ENCODE assay signal across 8 mouse cellular contexts in the genomic region with DNA sequence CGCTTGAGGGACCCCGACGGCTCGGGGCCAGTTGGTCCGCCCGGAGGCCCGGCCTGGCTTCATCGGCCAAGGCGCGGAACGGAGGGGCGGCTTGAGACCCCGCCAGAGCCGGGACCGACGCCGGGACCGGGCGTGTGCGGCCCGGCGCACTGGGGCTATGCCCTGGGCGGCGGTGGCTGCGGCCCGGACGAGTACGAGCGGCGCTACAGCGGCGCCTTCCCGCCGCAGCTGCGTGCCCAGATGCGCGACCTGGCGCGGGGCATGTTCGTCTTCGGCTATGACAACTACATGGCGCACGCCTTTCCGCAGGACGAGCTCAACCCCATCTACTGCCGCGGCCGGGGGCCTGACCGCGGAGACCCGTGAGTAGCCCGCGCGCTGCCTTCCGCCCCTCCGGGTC. TPM values are rescaled to one million over a fixed set of nuclear protein-coding genes. Genes with fewer than 3 reads are reported as not detected.
DNase-seq lines count a peak whose midpoint lies in the region; ATAC-seq and TF ChIP-seq lines count a peak whose summit lies in the region.

No protein-coding gene starts in this region.

- peaks cover 36% of the 10 kb centered on the region for H3K4me1 ChIP-seq in forebrain, embryonic 10.5 days
- H3K4me1 ChIP-seq in hindbrain, embryonic 15.5 days (replicated peaks) = peaks cover 18% of the 10 kb centered on the region
- H3K4me1 ChIP-seq in liver, adult 2 months (ENCODE audit: control insufficient read depth, insufficient read depth, low read length) = peaks cover 21% of the 10 kb centered on the region

- peak overlapping the region; percentile 80 for H3K4me2 ChIP-seq in hindbrain, embryonic 15.5 days
- H3K4me2 ChIP-seq in myocyte (ENCODE audit: low read depth) = peak overlapping the region; percentile 74

- TF ChIP-seq CTCF in Patski (IDR thresholded peaks at IDR 0.05) = no peak
- TF ChIP-seq CTCF in liver, adult 2 months (IDR thresholded peaks at IDR 0.05; ENCODE audit: low read depth, low read length) = no peak

- ATAC-seq in Patski = peak; percentile 41
- ATAC-seq in hindbrain, embryonic 15.5 days (ENCODE audit: low FRiP score, low read depth) = peak; percentile 63

- DNase-seq in layer of hippocampus, adult 11-12 months (ENCODE audit: low spot score) = peak; percentile 41
- DNase-seq in layer of hippocampus, adult 9-10 months (ENCODE audit: low spot score) = no peak
- no peak for DNase-seq in Patski (ENCODE audit: low read depth, low spot score)
- DNase-seq in forebrain, embryonic 10.5 days (ENCODE audit: extremely low spot score, low spot score) = peak; percentile 54
- no peak for DNase-seq in liver, adult 2 months (ENCODE audit: extremely low read depth, low read depth, low spot score)
- DNase-seq in c-Kit-positive CD71-positive TER-119-positive erythroid progenitor cells, embryonic 14.5 days (ENCODE audit: low spot score) = no peak

- H3K9ac ChIP-seq in hindbrain, embryonic 15.5 days = peak overlapping the region; percentile 82
- peak overlapping the region; percentile 95 for H3K9ac ChIP-seq in liver, adult 2 months (ENCODE audit: low read depth, low read length)

- peaks cover 27% of the 10 kb centered on the region; the same call in 1 of the 2 replicates for H3K79me2 ChIP-seq in liver, adult 2 months (ENCODE audit: control insufficient read depth, insufficient read depth, low read length)
- H3K79me2 ChIP-seq in myocyte (ENCODE audit: control insufficient read depth, insufficient read depth) = peaks cover 38% of the 10 kb centered on the region

- peaks cover 8% of the 10 kb centered on the region; the same call in 1 of the 2 replicates for H3K36me3 ChIP-seq in forebrain, embryonic 10.5 days (replicated peaks)
- H3K36me3 ChIP-seq in hindbrain, embryonic 15.5 days = no peaks in the 10 kb centered on the region; the same call in 1 of the 2 replicates
- peaks cover 2% of the 10 kb centered on the region; the same call in 1 of the 2 replicates for H3K36me3 ChIP-seq in liver, adult 2 months (ENCODE audit: control insufficient read depth, insufficient read depth, low read length)
- H3K36me3 ChIP-seq in myocyte (ENCODE audit: control insufficient read depth, insufficient read depth) = peaks cover 2% of the 10 kb centered on the region

- H3K4me3 ChIP-seq in forebrain, embryonic 10.5 days = peak overlapping the region; percentile 92
- peak overlapping the region; percentile 73 for H3K4me3 ChIP-seq in hindbrain, embryonic 15.5 days
- H3K4me3 ChIP-seq in liver, adult 2 months (ENCODE audit: insufficient read depth, low read depth, low read length) = peak overlapping the region; percentile 89
- peak overlapping the region; percentile 77 for H3K4me3 ChIP-seq in myocyte

- H3K27me3 ChIP-seq in Patski (no peaks in the 10 kb centered on the region), myocyte (ENCODE audit: control insufficient read depth, insufficient read depth, insufficient read length) (no peaks in the 10 kb centered on the region)
- no peaks in the 10 kb centered on the region for H3K27me3 ChIP-seq in forebrain, embryonic 10.5 days (ENCODE audit: poor library complexity, severe bottlenecking)
- no peaks in the 10 kb centered on the region for H3K27me3 ChIP-seq in hindbrain, embryonic 15.5 days
- no peaks in the 10 kb centered on the region for H3K27me3 ChIP-seq in liver, adult 2 months (ENCODE audit: control insufficient read depth, insufficient read depth, low read length)

- CTCF ChIA-PET in Patski (lab: Charles Lee) = interaction anchor here (1.2 to 1.5 kb wide), 3 partner anchors 14 to 28 kb away, joined by 3 to 4 read pairs (median 3); no protein-coding TSS in a partner anchor

- peak overlapping the region; percentile 75 for H3ac ChIP-seq in myocyte (ENCODE audit: control insufficient read depth, insufficient read length)

- POLR2A ChIA-PET in Patski (lab: Charles Lee) = no interaction called here

- no peaks in the 10 kb centered on the region for H3K9me3 ChIP-seq in forebrain, embryonic 10.5 days
- H3K9me3 ChIP-seq in hindbrain, embryonic 15.5 days = no peaks in the 10 kb centered on the region

- in situ Hi-C loops in Patski (cut with MboI; ENCODE audit: low pct_unique_long_range_greater_than_20kb) = no loop called here

- TF ChIP-seq POLR2A in liver, adult 2 months (IDR thresholded peaks at IDR 0.05; ENCODE audit: extremely low read depth, insufficient read depth, low read length) = no peak
- no peak for TF ChIP-seq POLR2A in myocyte (IDR thresholded peaks at IDR 0.05; ENCODE audit: insufficient read length, low read depth)

- WGBS in forebrain, embryonic 10.5 days = under 1% methylated on average over 56 of the region's 56 CpGs
- WGBS in hindbrain, embryonic 15.5 days = under 1% methylated on average over 40 of the region's 56 CpGs
- WGBS in liver, adult 2 months = under 1% methylated on average over 55 of the region's 56 CpGs

- peak overlapping the region; percentile 95 for H3K27ac ChIP-seq in forebrain, embryonic 10.5 days
- H3K27ac ChIP-seq in hindbrain, embryonic 15.5 days (replicated peaks) = peak overlapping the region; percentile 77
- H3K27ac ChIP-seq in liver, adult 2 months (replicated peaks; ENCODE audit: insufficient read depth, low read depth, low read length) = peak overlapping the region; percentile 88

TF ChIP-seq in myocyte, 11 proteins besides CTCF, POLR2A, EP300 and RAD21:
- no peak for TF ChIP-seq POLR2AphosphoS2 (IDR thresholded peaks at IDR 0.05; ENCODE audit: insufficient read length, low read depth)
- no peak for TF ChIP-seq CEBPB (IDR thresholded peaks at IDR 0.05; ENCODE audit: insufficient read depth, poor library complexity, severe bottlenecking)
- peak in 1 of 3 experiments; percentile 47 for TF ChIP-seq MYOG (IDR thresholded peaks at IDR 0.05; ENCODE audit: control insufficient read depth in 1 of 3, insufficient read depth in 1 of 3, insufficient read length in 2 of 3, low read depth in 2 of 3)
- TF ChIP-seq TCF12 (IDR thresholded peaks at IDR 0.05; ENCODE audit: insufficient read depth, poor library complexity, severe bottlenecking) = no peak
- no peak for TF ChIP-seq USF1 (IDR thresholded peaks at IDR 0.05; ENCODE audit: low read depth)
- no peak for TF ChIP-seq E2F4 (IDR thresholded peaks at IDR 0.05; ENCODE audit: insufficient read depth)
- no peak for TF ChIP-seq TCF3 (IDR thresholded peaks at IDR 0.05; ENCODE audit: insufficient read length, low read depth)
- no peak for TF ChIP-seq MAX (IDR thresholded peaks at IDR 0.05; ENCODE audit: low read depth)
- peak in 1 of 3 experiments; percentile 43 for TF ChIP-seq MYOD1 (IDR thresholded peaks at IDR 0.05; ENCODE audit: control insufficient read depth in 1 of 3, insufficient read length in 2 of 3, low read depth in 2 of 3)
- no peak for TF ChIP-seq SRF (IDR thresholded peaks at IDR 0.05; ENCODE audit: control insufficient read depth, insufficient read length, low read depth)
- TF ChIP-seq REST (IDR thresholded peaks at IDR 0.05; ENCODE audit: insufficient read depth, insufficient read length) = no peak

RNA-seq across cellular contexts. Expression of a gene that starts 0.4 kb away (rescaled TPM):
- 32.6 TPM for polyA plus RNA-seq in Patski (2021)
- polyA plus RNA-seq in forebrain, embryonic 10.5 days (2016; fragmentation: Nextera tagmentation; extraction: Ambion mirVana) = 16.4 and 20.0 TPM in 2 replicates
- 5.8 and 10.2 TPM in 2 replicates for polyA plus RNA-seq in hindbrain, embryonic 15.5 days (2015; fragmentation: Nextera tagmentation; extraction: Ambion mirVana)
- 102 and 109 TPM in 2 replicates for total RNA-seq in liver, adult 2 months (2014; rRNA removed)
- 58.3 and 63.1 TPM in 2 replicates for polyA plus RNA-seq in liver, adult 2 months (2012; rRNA removed)
- polyA plus RNA-seq in myocyte (2012; fragmentation: generic; extraction: Trizol) = 15.4 TPM

RNA-seq across cellular contexts. Expression of a gene that starts 46.0 kb away (rescaled TPM):
- polyA plus RNA-seq in Patski (2021) (89.6 TPM), myocyte (2012; fragmentation: generic; extraction: Trizol) (41.2 TPM)
- polyA plus RNA-seq in forebrain, embryonic 10.5 days (2016; fragmentation: Nextera tagmentation; extraction: Ambion mirVana) = 62.6 and 64.6 TPM in 2 replicates
- polyA plus RNA-seq in hindbrain, embryonic 15.5 days (2015; fragmentation: Nextera tagmentation; extraction: Ambion mirVana) = 97.4 and 109 TPM in 2 replicates
- 24.2 and 27.7 TPM in 2 replicates for total RNA-seq in liver, adult 2 months (2014; rRNA removed)
- polyA plus RNA-seq in liver, adult 2 months (2012; rRNA removed) = 8.9 and 10.3 TPM in 2 replicates

Comparison
In these comparisons a context has a peak if more than half of its experiments do, and no peak if none do; other contexts are left out.
1. DNase-seq: peak in layer of hippocampus, adult 11-12 months (single experiment) and forebrain, embryonic 10.5 days (single experiment); none in layer of hippocampus, adult 9-10 months (single experiment), Patski (single experiment), liver, adult 2 months (single experiment) and c-Kit-positive CD71-positive TER-119-positive erythroid progenitor cells, embryonic 14.5 days (single experiment).
2. Peak in every context shown above with its lines, with median percentiles within 50 percentile points of each other: H3K27ac ChIP-seq and H3K4me3 ChIP-seq.